Mouse (Mus musculus) left cerebral cortex, postnatal 36 days (tissue): ENCODE data around the gene Tmem185b. TPM values are rescaled to one million over a fixed set of nuclear protein-coding genes. Genes with fewer than 3 reads are reported as not detected.

Source experiments
- DNase-seq, 2 experiments: peaks; one replicate each; pipeline ENCODE4 v3.0.0; 2021 to 2022; ENCODE audit warnings: low spot score in 2 of 2, mixed read lengths in 1 of 2
- intact Hi-C: fragments of 180-260 bp; cut with DNase I; formaldehyde crosslinking; loops from one replicate; pipeline ENCODE4 v1.15.1; 2025
- total RNA-seq, 2 experiments: library from RNA; stranded (reverse); gene quantifications; 2 replicates each; pipeline ENCODE4 v1.2.3; 2021

Tmem185b gene
- total RNA-seq = 10 to 100 TPM; 14.8 to 16.2 TPM

DNA sequence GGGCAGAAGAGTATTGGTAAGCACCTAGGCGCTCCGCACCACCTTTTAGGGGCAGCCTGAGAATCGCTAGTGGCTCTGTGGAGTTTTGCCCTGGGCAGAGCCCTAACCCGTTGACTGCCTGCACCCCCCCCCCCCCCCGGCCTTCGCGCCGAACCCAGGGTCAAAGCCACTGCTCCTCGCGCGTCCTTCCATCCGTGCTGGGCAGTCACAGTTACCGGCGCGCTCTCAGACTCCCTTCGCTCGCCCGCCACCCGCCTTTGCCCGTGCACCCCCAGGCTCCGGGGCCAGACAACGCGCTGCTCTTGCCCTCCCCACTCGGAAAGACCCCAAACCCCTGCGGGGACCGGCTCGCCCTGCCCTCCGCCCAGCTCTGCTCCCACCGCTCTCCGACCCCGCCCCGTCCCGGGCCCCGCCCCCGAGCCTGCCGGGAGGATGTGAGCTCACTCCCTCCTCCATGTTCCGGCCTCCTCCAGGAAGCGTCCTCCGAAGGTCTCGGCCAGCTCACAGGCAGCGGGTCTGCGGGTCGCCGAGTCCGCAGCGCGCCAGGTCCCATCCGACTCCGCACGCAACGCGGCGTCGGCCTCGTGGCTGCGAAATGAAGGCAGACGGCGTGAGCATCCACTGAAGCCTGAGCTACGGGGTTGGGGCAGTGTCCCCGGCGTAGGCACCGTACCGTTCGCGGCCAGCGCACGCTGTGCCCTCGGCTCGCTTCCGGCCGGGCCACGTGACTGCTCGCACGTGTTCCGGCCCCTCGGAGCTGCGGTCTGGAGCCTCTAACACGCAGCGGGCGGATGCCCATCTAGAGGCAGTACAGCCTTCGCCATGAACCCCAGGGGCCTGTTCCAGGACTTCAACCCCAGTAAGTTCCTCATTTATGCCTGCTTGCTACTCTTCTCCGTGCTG is at the start of gene Tmem185b:
Tmem185b (plus strand) TSS at position 472 of the 903 bp plus-strand sequence.
- intact Hi-C loops = no loop called here
- DNase-seq = peak; percentile 91

DNA sequence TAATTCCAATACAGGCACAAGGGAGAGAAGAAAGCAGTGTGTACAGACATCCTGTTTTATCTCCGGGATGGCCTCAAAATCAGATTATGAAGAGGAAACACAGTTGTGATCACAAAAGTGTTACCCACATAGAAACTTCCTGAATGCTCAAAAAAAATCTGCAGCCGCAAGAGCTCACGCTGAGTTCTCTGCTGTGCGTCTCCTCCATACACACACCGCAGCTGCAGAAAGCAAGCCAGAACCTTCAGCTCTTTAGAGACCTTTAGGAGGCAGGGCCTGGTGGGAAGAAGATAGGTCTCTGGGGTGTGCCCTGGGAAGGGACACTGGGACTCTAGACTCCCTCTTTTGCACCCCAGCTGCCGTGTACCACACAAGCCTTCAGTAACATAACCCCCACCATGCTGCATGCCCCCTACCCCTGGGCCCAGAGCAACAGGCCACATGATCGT is 49.0 kb upstream of the Tmem185b start:
- no peak for DNase-seq
- intact Hi-C loops = loop anchor here (5.0 kb wide), 1 partner anchor 380 kb away; no protein-coding TSS in a partner anchor

DNA sequence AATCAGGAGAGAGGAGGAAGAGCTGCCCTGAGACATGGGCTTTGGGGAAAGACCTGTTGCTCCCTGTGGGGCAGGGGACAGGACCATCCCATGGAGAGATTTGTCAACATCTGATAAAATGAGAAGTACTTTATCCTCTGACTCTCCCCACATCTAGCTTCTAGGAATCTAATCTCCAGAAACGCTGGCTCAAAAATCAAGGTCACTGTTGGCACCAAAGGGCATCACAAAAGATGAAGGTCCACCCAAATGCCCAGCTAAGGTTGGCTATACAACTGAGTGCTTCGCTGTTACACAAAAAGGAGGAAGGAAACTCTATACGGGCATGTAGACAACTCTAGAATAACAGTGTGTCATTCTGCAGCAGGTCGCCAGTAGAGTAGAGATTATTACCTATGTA is 46.3 kb upstream of the Tmem185b start:
- intact Hi-C loops = loop anchor here (5.0 kb wide), 1 partner anchor 382 kb away; no protein-coding TSS in a partner anchor
- DNase-seq = no peak

DNA sequence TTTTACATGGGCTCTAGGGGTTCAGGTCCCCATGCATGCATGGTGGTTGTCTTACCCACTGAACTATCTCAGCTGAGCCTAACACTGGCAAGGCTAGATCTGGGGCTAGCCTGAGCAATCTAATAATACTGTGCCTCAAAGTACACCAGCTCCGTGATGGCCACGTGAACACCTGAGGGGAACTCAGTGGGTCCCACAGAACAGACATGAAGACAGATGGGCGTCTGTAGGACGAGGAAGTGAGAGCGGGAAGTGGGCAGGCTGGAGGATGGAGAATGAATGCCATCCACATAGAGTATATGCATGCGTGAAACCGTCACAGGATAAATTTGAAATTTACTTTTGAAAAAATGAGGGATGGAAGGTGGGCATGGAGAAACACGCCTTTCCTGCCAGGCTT is 45.3 kb upstream of the Tmem185b start:
- no peak for DNase-seq
- intact Hi-C loops = no loop called here

DNA sequence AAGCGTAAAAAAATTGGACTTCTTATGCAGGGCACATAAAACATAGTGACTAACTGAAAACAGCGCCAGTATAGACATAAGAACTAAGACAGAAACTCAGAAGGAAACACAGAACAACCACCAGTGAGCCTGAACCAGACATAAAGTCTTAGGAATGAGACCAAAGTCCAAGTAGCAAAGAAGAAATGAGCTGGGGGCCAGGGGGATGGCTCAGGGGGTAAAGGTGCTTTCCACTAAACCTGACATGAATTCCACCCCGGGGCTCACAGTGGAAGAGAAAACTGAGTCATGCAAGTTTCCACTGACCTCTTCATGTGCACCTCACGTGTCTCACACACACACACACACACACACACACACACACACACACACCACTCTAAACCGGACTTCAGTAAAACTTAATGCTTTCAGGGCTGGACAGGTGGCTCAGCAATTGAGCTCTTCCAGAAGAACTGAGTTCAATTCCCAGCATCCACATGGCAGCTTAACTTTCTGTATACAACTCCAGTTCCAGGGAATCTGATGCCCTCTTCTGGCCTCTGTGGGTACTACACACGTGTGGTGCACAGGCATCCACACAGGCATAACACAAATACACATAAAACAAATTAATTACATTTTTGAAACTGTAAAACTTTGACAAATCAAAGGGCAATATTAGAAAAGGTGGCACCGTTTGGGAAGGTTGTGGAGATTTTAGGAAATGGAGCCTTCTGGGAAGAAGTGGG is 44.6 kb upstream of the Tmem185b start:
- DNase-seq = no peak
- intact Hi-C loops = no loop called here

DNA sequence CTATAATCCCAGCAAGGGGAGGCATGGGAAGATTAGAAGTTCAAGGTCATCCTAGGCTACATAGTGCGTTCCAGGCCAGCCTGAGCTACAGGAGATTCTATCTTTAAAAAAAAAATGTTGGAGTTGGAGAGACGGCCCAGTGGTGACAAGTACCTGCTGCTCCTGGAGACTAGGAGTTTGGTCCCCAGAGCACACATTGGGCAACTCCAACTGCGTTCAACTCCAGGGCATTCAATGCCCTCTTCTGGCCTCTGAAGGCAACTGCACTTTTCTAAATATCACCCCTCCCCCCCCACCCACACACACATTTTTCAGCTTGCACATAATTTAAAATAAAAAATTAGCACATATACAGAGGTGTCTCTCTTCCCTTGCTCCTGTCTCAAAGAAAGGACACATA is 43.1 kb upstream of the Tmem185b start:
- DNase-seq = no peak
- intact Hi-C loops = no loop called here

DNA sequence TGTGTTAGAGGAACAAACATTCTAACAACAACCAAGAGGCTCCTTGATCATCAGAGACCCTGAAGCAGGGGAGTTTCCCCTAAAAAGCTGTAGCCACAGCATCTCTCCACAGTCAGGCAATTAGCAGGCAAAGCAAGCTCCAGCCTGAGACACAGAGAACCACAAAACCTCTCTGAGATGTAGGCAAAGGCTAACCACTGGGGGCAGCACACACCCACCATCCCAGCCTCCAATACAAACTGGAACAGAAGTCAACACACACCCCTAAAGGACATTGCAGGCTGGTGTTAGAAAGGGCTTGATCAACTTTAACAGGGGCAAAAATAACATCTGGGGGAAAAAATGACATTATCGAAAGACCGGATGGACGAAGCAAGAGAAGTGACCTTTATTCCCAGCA is 41.5 kb upstream of the Tmem185b start:
- DNase-seq = no peak
- intact Hi-C loops = no loop called here

DNA sequence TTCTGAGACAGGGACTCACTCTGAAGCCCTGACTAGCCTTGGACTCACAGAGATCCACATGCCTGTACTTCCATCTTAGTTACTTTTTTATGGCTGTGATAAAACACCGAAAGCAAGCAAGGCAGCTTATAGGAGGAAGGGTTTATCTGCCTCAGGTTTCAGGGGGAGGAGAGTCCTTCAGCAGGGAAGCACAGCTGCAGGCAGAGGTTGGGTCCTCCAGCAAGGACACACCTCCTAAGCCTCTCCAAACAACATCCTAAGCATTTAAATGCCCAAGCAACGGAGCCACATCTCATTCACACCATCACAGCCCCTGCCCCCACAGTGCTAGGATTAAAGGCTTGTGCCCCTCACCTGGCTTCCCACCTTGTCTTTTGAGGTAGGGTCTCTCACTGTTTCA is 40.1 kb upstream of the Tmem185b start:
- intact Hi-C loops = no loop called here
- DNase-seq = no peak

DNA sequence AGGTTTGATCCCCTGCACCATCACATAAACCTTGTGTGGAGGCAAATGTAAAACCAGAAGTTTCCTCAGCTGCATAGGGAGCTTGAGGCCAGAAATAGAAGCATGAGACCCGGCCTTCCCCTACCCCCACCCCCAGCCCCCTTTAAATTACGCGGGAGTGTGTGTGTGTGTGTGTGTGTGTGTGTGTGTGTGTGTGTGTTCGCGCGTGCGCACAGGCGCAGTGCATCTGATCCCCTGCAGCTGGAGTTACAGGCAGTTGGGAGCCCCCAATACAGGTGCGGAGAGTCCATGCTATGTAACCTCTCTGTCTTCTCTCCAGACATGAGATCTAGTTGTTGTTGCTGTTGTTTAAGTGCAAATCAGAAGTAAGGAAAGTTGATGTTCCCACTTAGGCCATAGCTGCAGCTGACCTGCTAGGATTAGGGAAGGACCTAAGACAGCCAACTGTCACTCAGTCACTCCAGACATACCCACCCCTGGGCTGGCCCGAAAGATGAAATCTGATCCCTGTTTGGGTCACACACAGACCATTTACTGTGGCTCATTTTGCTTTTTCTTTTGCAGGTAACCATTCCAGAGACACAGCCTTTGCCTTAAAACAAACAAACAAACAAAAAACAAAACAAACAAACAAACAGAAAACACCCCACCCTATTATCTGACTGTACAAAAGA is 37.9 kb upstream of the Tmem185b start:
- DNase-seq = no peak
- intact Hi-C loops = no loop called here

DNA sequence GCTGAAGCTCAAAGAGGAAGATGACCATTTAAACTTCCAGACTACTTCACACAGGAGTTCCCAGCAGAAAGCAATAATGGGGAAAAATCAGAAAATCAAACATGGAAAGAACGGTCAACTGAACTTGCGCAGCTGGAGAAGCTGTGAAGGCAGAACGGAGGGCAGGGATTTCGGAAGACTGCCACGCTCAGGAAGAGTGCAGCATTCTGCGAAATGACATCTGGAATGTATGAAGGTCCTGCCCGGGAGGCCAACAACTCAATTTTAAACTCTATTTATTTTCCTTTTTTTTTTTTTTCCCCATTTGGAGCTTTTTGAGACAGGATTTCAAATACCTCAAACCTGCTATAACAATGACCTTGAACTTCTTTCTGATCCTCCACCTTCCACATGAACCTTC is 35.2 kb upstream of the Tmem185b start:
- intact Hi-C loops = no loop called here
- no peak for DNase-seq

DNA sequence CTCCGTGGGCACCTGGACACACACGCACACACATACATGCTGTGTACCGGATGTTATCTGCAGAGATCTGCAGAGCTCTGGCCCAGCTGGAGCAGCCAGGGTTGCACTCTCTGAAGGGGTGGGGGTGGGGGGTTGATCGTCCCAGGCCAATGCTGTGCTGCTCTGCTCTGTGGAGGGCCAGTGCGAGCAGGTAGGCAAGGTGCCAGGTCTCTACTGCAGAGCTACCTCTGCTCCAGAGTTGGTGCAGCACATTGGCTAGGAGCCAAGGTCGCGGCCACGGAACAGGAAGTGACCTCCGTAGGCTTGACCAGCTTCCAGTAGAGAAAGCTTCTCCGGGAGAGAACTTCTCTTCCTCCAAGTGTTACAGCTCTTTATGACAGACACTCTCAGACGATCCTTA is 33.9 kb upstream of the Tmem185b start:
- intact Hi-C loops = no loop called here
- peak in 1 of 2 experiments; percentile 28 for DNase-seq

DNA sequence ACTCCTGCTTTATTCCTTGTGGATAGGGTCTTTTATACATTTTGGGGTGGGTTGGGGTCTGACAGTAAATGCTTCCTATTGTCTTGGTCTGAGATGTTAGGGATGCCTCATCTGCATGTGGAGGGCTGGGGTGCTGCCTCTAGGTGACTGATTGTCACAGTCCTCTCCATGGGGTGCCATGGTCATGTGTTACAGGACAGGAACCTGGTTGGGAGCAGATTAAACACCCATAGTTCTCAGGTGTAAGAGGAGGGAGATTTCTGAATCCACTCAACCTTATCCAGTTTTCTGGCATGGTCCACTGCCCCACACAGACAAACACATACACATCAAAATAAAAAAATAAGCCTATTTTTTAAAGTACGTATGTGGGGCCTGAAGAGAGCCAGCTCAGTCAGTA is 33.5 kb upstream of the Tmem185b start:
- intact Hi-C loops = no loop called here
- DNase-seq = no peak

DNA sequence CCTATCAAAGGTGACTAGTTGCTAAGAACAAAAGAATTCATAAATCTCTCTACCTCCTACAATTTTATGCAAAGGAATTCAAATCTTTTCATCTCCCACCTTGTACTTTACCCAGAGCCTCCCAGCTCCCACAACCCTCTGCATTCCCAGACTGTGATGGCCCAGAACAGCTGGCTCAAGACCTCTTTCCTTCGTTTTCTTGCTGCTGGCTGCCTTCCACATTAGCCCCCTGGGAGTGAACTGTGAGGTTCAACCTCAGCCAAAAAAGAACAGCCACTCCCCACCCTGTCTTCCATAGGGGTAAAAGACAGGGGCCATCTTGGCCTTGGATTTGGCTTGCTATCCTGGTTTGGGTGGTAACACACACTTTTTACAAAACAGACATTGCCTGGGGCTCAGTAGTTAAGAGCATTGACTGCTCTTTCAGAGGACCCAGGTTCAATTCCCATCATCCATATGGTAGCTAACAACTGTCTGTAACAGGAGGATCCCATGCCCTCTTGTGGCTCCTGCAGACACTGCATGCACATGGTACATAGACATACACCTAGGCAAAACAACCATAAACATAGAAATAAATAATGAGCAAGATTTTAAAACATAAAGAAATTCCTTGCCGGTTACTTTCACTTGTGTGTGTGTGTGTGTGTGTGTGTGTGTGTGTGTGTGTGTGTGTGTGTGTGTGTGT is 31.8 kb upstream of the Tmem185b start:
- DNase-seq = no peak
- intact Hi-C loops = no loop called here

DNA sequence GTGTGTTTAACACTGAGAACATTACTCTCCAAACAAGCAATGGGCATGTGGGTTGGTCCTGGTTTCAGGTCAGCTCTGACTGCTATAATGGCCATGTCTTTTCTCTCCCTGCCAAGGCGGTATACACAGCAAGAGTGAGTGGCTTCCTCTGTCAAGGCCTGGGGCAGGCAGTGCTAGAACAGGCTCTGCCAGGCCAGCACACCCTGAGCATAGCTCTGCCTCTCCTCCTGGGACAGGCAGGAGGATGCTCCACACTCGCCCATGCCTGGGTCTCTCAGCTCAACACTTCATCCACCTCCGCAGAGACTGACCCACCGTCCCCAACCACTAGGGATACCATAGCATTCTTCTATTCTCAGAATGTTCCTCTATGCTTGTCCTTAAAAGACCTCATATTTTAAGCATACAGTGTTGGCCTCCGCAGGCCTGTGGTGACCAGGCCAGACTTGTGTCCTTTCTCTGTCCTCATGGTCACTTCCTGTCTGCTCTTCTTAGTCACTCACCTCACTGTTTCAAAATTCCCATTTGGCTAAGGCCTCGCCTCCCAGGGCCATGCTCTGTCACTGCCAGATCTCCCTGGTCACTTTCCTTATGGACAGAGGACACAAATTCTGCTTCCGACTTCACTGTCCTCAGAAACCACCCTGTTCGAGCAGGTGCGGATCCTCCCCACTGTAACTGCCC is 31.1 kb upstream of the Tmem185b start:
- intact Hi-C loops = no loop called here
- DNase-seq = no peak

DNA sequence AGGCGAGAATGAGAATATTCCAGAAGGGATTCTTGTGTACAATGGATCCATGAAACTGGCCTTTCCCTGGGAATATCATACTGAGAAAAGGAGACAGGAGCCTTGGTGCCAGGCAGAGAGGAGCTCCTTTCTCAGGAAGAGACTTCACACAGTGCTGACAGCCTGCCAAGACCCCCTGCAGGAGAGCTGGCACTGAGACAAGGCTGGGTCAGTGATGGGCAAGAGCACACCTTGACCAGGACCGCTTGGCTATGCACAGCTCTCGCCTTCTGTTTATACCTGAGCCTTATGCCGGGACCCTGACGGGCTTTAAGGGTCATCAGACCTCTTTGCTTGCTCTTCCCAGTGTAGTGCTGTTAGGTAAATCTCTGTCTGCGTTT is 30.6 kb upstream of the Tmem185b start:
- intact Hi-C loops = no loop called here
- no peak for DNase-seq

DNA sequence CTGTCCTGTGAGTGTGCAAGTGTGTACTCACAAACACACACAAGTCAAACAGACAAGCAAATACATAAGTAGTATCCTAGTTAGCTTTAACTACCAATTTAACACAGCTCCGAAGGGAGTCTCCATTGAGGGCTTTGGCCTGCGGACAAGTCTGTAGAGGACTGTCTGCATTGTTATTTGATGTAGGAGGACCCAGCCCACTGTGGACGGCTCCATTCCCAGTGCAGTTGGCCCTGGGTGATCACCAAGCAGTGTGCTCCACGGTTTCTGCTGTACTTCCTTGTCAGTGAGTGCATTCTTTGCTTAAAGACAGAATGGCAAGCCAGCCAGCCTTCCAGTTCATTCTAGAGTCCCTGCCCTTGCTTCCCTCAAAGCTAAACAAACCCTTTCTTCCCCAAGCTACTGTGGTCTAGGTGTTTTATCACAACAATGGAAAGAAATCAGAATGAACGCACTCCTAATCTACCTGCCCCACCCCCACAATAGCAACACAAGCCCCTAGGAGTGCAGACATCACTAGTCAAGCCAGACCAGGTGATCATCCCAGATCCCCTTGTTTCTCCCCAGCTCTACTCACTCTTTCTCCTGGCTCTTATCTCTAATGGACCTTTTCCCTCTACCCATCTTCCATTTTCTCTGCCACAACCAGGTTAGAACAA is 28.5 kb upstream of the Tmem185b start:
- intact Hi-C loops = no loop called here

DNA sequence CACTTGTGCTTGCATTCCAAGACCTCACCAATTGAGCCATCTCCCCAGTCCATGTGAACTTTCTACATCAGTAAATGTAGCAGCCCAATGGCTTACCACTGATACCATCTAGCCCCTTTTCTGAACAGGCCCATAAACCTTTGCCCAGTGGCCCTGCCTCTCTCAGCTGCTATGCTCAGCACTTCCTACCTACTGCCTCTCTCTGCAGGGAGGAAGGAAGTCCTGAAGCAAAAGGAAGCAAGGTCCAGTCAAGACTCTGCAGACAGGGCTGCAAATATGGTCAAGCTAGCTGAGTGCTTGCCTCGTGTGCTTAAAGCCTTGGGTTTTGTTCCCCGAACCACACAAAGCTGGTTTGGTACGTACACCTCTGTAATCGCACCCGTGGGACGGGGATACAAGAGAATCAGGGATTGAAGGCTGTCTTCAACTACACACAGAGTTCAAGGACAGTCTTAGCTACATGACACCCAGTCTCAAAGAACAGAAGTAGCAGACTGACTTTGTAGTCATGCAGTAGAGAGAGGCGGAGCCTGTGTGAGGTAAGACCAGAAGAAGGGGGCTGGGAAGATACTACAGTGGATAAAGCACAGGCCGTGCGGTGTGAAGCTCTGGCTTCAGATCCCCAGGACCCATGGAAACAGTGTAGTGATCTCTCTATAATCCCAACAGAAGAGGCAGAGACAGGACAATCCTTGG is 27.3 kb upstream of the Tmem185b start:
- DNase-seq = no peak
- intact Hi-C loops = no loop called here

More for the DNA sequence above, 28.5 kb upstream of the Tmem185b start:
- no peak for DNase-seq

DNA sequence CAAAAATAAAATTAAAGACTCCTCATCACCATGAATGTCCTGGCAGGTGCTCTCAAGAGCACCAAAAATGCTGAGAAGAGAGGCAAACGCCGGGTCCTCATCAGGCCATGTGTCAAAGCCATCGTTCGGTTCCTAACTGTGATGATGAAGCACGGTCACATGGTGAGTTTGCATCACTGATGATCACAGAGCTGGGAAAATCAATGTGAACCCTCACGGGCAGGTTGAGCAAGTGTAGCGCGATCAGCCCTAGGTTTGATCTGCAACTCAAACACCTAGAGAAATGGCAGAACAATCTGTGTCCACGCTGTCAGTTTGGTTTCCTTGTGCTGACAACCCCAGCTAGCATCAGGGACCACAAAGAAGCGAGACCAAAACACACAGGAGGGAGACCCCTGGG is 26.5 kb upstream of the Tmem185b start:
- DNase-seq = no peak
- intact Hi-C loops = no loop called here
